ENCODE assay signal across 15 mouse cellular contexts in the genomic region with DNA sequence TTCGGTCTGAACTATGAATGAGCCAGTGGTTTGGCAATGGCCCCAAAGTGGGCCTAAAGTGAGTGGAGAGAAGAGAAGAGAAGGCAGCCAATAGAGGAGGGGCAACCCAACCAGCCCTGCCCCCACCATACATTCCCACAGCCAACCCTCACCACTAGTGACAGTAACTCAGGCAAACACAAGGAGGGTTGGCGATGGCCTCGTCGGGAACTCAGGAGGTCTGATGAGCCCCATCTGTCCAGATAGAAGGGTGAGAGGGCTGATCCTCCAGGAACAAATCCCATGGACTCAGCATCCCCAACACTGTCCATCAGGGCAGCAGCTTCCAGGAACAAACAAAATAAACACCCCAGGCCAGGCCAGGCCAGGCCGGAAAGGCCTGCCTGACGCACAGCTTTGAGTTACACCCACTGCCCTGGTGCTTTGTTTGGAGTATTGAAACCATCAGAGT. TPM values are rescaled to one million over a fixed set of nuclear protein-coding genes. Genes with fewer than 3 reads are reported as not detected.
A peak's percentile ranks its signal among the peaks of the same experiment; 100 is the strongest.
DNase-seq lines count a peak whose midpoint lies in the region; ATAC-seq and TF ChIP-seq lines count a peak whose summit lies in the region.
"Had no signal": no experiment of that assay in that cellular context is flagged by ENCODE, and none has a peak within 500 bp of the region (broad histone marks: within the 10 kb centered on the region; RNA-seq: fewer than 3 reads in every experiment).

No protein-coding gene starts in this region.

- TF ChIP-seq CTCF in stomach, postnatal 0 days (IDR thresholded peaks at IDR 0.05; ENCODE audit: low read depth), result no peak

- no peak overlapping the region for H3K4me3 ChIP-seq in heart, embryonic 11.5 days (ENCODE audit: low read depth, low read length)
- H3K4me3 ChIP-seq in limb, embryonic 11.5 days (ENCODE audit: low read depth, low read length), result no peak overlapping the region
- H3K4me3 ChIP-seq in limb, embryonic 10.5 days, result no peak overlapping the region
- no peak overlapping the region for H3K4me3 ChIP-seq in lung, embryonic 16.5 days (ENCODE audit: low read length)
- no peak overlapping the region for H3K4me3 ChIP-seq in stomach, postnatal 0 days (ENCODE audit: low read depth, low read length)
- no peak overlapping the region for H3K4me3 ChIP-seq in liver, embryonic 11.5 days (ENCODE audit: low read depth, low read length)
- H3K4me3 ChIP-seq: liver, embryonic 15.5 days; midbrain, embryonic 12.5 days; neural tube, embryonic 12.5 days had no signal

- no peak overlapping the region for H3K4me2 ChIP-seq in heart, embryonic 11.5 days
- H3K4me2 ChIP-seq in limb, embryonic 11.5 days (ENCODE audit: low read depth, severe bottlenecking), result no peak overlapping the region
- H3K4me2 ChIP-seq in lung, embryonic 16.5 days (ENCODE audit: low read depth, low read length), result no peak overlapping the region
- H3K4me2 ChIP-seq in stomach, postnatal 0 days (replicated peaks; ENCODE audit: low read depth), result no peak overlapping the region
- H3K4me2 ChIP-seq in liver, embryonic 11.5 days, result no peak overlapping the region
- H3K4me2 ChIP-seq: liver, embryonic 15.5 days; midbrain, embryonic 12.5 days; neural tube, embryonic 12.5 days had no signal

- ATAC-seq in heart, embryonic 11.5 days (replicated peaks; ENCODE audit: insufficient number of reproducible peaks, low FRiP score, low TSS enrichment), result no peak
- no peak for ATAC-seq in limb, embryonic 11.5 days (ENCODE audit: insufficient number of reproducible peaks, low FRiP score, low TSS enrichment, low read depth)
- peak; percentile 82 for ATAC-seq in lung, embryonic 16.5 days (ENCODE audit: low read depth)
- peak; percentile 54; the same call in 1 of the 2 replicates for ATAC-seq in stomach, postnatal 0 days (ENCODE audit: low FRiP score, low TSS enrichment)
- ATAC-seq in liver, embryonic 11.5 days (replicated peaks; ENCODE audit: low FRiP score), result no peak

- 66% methylated on average over 6 of the region's 6 CpGs for WGBS in heart, embryonic 11.5 days (ENCODE audit: insufficient replicate concordance)
- WGBS in limb, embryonic 11.5 days, result 73% methylated on average over 6 of the region's 6 CpGs
- 78% methylated on average over 6 of the region's 6 CpGs for WGBS in limb, embryonic 10.5 days
- WGBS in lung, embryonic 16.5 days, result 48% methylated on average over 6 of the region's 6 CpGs
- 59% methylated on average over 6 of the region's 6 CpGs for WGBS in stomach, postnatal 0 days
- 80% methylated on average over 6 of the region's 6 CpGs for WGBS in liver, embryonic 11.5 days

- H3K27me3 ChIP-seq in heart, embryonic 11.5 days (ENCODE audit: control insufficient read depth, insufficient read depth, low read length), result peaks cover 26% of the 10 kb centered on the region
- H3K27me3 ChIP-seq in limb, embryonic 11.5 days (ENCODE audit: control insufficient read depth, insufficient read depth, low read length), result peaks cover 13% of the 10 kb centered on the region
- H3K27me3 ChIP-seq in limb, embryonic 10.5 days (ENCODE audit: low read depth, poor library complexity, severe bottlenecking), result peaks cover 31% of the 10 kb centered on the region
- H3K27me3 ChIP-seq in lung, embryonic 16.5 days (ENCODE audit: control insufficient read depth, insufficient read depth, low read depth, low read length), result peaks cover 10% of the 10 kb centered on the region
- no peaks in the 10 kb centered on the region for H3K27me3 ChIP-seq in stomach, postnatal 0 days (ENCODE audit: control insufficient read depth, insufficient read depth, low read length)
- H3K27me3 ChIP-seq in liver, embryonic 11.5 days (replicated peaks; ENCODE audit: control insufficient read depth, insufficient read depth, low read length), result peaks cover 28% of the 10 kb centered on the region

- H3K4me1 ChIP-seq in heart, embryonic 11.5 days (ENCODE audit: control insufficient read depth, insufficient read depth, low read length), result peaks cover 1% of the 10 kb centered on the region
- H3K4me1 ChIP-seq in limb, embryonic 11.5 days (ENCODE audit: control insufficient read depth, insufficient read depth, low read length), result peaks cover 5% of the 10 kb centered on the region; the same call in 1 of the 2 replicates
- H3K4me1 ChIP-seq in limb, embryonic 10.5 days, result peaks cover 23% of the 10 kb centered on the region
- peaks cover 10% of the 10 kb centered on the region for H3K4me1 ChIP-seq in lung, embryonic 16.5 days (replicated peaks; ENCODE audit: control insufficient read depth, insufficient read depth, low read length)
- no peaks in the 10 kb centered on the region for H3K4me1 ChIP-seq in stomach, postnatal 0 days (replicated peaks; ENCODE audit: control insufficient read depth, insufficient read depth)
- H3K4me1 ChIP-seq in liver, embryonic 11.5 days (replicated peaks; ENCODE audit: control insufficient read depth, insufficient read depth, low read length), result peaks cover under 1% of the 10 kb centered on the region; the same call in 1 of the 2 replicates

- peaks cover 2% of the 10 kb centered on the region; the same call in 1 of the 2 replicates for H3K36me3 ChIP-seq in heart, embryonic 11.5 days (ENCODE audit: control insufficient read depth, insufficient read depth, low read length)
- peaks cover 4% of the 10 kb centered on the region for H3K36me3 ChIP-seq in limb, embryonic 11.5 days (ENCODE audit: control insufficient read depth, insufficient read depth, low read length)
- H3K36me3 ChIP-seq in limb, embryonic 10.5 days, result peaks cover 42% of the 10 kb centered on the region
- H3K36me3 ChIP-seq in lung, embryonic 16.5 days (ENCODE audit: control insufficient read depth, insufficient read depth, low read length), result 0 out of 2 replicates have a peak, but pooled peaks cover 2% of the 10 kb centered on the region
- H3K36me3 ChIP-seq in stomach, postnatal 0 days (ENCODE audit: control insufficient read depth, insufficient read depth, low read length), result no peaks in the 10 kb centered on the region
- H3K36me3 ChIP-seq in liver, embryonic 11.5 days (ENCODE audit: control insufficient read depth, insufficient read depth, low read length), result no peaks in the 10 kb centered on the region

- no peak for TF ChIP-seq EP300 in stomach, postnatal 0 days (optimal IDR thresholded peaks at IDR 0.05)

- no peak overlapping the region for H3K9ac ChIP-seq in heart, embryonic 11.5 days (ENCODE audit: low read depth, low read length)
- H3K9ac ChIP-seq in limb, embryonic 11.5 days (ENCODE audit: low read length), result no peak overlapping the region
- H3K9ac ChIP-seq in lung, embryonic 16.5 days (ENCODE audit: low read length), result no peak overlapping the region
- no peak overlapping the region for H3K9ac ChIP-seq in stomach, postnatal 0 days (ENCODE audit: low read length)
- H3K9ac ChIP-seq in liver, embryonic 11.5 days (ENCODE audit: low read depth, low read length), result no peak overlapping the region
- H3K9ac ChIP-seq: liver, embryonic 15.5 days; midbrain, embryonic 12.5 days; neural tube, embryonic 12.5 days had no signal

- DNase-seq in heart, adult 11 months, result peak; percentile 90
- DNase-seq in limb, embryonic 11.5 days (ENCODE audit: low spot score), result peak; percentile 14
- no peak for DNase-seq in limb, embryonic 10.5 days (ENCODE audit: low spot score)
- DNase-seq in stomach, postnatal 0 days (ENCODE audit: low spot score), result no peak
- no peak for DNase-seq in liver, embryonic 11.5 days (ENCODE audit: low spot score)
- no peak for DNase-seq in layer of hippocampus, postnatal 10 days (ENCODE audit: low spot score in 2 of 2)
- DNase-seq: adrenal gland, adult 2 months; cerebellum, postnatal 10 days; gastrocnemius, postnatal 36 days; thymus, postnatal 4 days had no signal

- no peak overlapping the region; the same call in 1 of the 2 replicates for H3K27ac ChIP-seq in heart, embryonic 11.5 days (ENCODE audit: low read depth, low read length)
- H3K27ac ChIP-seq in limb, embryonic 11.5 days (replicated peaks; ENCODE audit: low read depth, low read length), result no peak overlapping the region
- no peak overlapping the region for H3K27ac ChIP-seq in limb, embryonic 10.5 days
- peak overlapping the region; percentile 43; the same call in 1 of the 2 replicates for H3K27ac ChIP-seq in lung, embryonic 16.5 days (ENCODE audit: low read length)
- peak overlapping the region; percentile 46; the same call in 1 of the 2 replicates for H3K27ac ChIP-seq in stomach, postnatal 0 days (replicated peaks)
- no peak overlapping the region for H3K27ac ChIP-seq in liver, embryonic 11.5 days (ENCODE audit: low read depth, low read length)
- H3K27ac ChIP-seq: liver, embryonic 15.5 days; midbrain, embryonic 12.5 days; neural tube, embryonic 12.5 days had no signal

- H3K9me3 ChIP-seq in heart, embryonic 11.5 days (replicated peaks; ENCODE audit: control insufficient read depth, low read length), result no peaks in the 10 kb centered on the region
- H3K9me3 ChIP-seq in limb, embryonic 11.5 days (ENCODE audit: control insufficient read depth, low read length), result no peaks in the 10 kb centered on the region
- no peaks in the 10 kb centered on the region for H3K9me3 ChIP-seq in limb, embryonic 10.5 days (replicated peaks)
- no peaks in the 10 kb centered on the region for H3K9me3 ChIP-seq in lung, embryonic 16.5 days (ENCODE audit: control insufficient read depth, low read length)
- H3K9me3 ChIP-seq in stomach, postnatal 0 days (ENCODE audit: control insufficient read depth, low read length), result no peaks in the 10 kb centered on the region
- H3K9me3 ChIP-seq in liver, embryonic 11.5 days (ENCODE audit: control insufficient read depth, low read length), result no peaks in the 10 kb centered on the region
- H3K9me3 ChIP-seq: liver, embryonic 15.5 days; midbrain, embryonic 12.5 days; neural tube, embryonic 12.5 days had no signal

RNA-seq across cellular contexts. Expression of gene Wnt2b, which starts 5.6 kb away (rescaled TPM):
- polyA plus RNA-seq in heart, embryonic 11.5 days (2014; fragmentation: Nextera tagmentation; extraction: Ambion mirVana), result 1.7 and 1.9 TPM in 2 replicates
- polyA plus RNA-seq in limb, embryonic 11.5 days (2014; fragmentation: Nextera tagmentation; extraction: Ambion mirVana), result 0.43 and 0.72 TPM in 2 replicates
- 0.28 and 0.39 TPM in 2 replicates for polyA plus RNA-seq in limb, embryonic 10.5 days (2016; fragmentation: Nextera tagmentation; extraction: Ambion mirVana)
- polyA plus RNA-seq in lung, embryonic 16.5 days (2015; fragmentation: Nextera tagmentation; extraction: Ambion mirVana), result 1.0 and 1.3 TPM in 2 replicates
- 1.3 and 1.5 TPM in 2 replicates for polyA plus RNA-seq in stomach, postnatal 0 days (2015; fragmentation: Nextera tagmentation; extraction: Ambion mirVana)
- 0.52 and 0.73 TPM in 2 replicates for polyA plus RNA-seq in liver, embryonic 11.5 days (2014; fragmentation: Nextera tagmentation; extraction: Ambion mirVana)
- under 1 TPM; 0.74 to 0.89 TPM for total RNA-seq in layer of hippocampus, postnatal 10 days (2021)

Comparison
In these comparisons a context has a peak if more than half of its experiments do, and no peak if none do; other contexts are left out.
1. DNase-seq: peak in heart, adult 11 months (single experiment) and limb, embryonic 11.5 days (single experiment); none in limb, embryonic 10.5 days (single experiment), stomach, postnatal 0 days (single experiment), liver, embryonic 11.5 days (single experiment) and layer of hippocampus, postnatal 10 days (0 of 2).
2. ATAC-seq: peak in lung, embryonic 16.5 days (single experiment) and stomach, postnatal 0 days (single experiment); none in heart, embryonic 11.5 days (single experiment), limb, embryonic 11.5 days (single experiment) and liver, embryonic 11.5 days (single experiment).
3. H3K27ac ChIP-seq: peak in lung, embryonic 16.5 days (single experiment) and stomach, postnatal 0 days (single experiment); none in heart, embryonic 11.5 days (single experiment), limb, embryonic 11.5 days (single experiment), limb, embryonic 10.5 days (single experiment) and liver, embryonic 11.5 days (single experiment).